Mouse (Mus musculus) spleen, embryonic (tissue): ENCODE measurements around the gene Ntm.

ENCODE experiments used
- CTCF ChIA-PET: fragments of 350-600 bp; sonication (Branson Sonifier 250); formaldehyde crosslinking; loops from one replicate; lab custom pipeline; 2022; lab: Charles Lee

Gene Ntm

GRCm38 (mm10) chr9:29410728-29411407 is 552.1 kb downstream of the Ntm start:
- CTCF ChIA-PET = no interaction called here

DNA sequence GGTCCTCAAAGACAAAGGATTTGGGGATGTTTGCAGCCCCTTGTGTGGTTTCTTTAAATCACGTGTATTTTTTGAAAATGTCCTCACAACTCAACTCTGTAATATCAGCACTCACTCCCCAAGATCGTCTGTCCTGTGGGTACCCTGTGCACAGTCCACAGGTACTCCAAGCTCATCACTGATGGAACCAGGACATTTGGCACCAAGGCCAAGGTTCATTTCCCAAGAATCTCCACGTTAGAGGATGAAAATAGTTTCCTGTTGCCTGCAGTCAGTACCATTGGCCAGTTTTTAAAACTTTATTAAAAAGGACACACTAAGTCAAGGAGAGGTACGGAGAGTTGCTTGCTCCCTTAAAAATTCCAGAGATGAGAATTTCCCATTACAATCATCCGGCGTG is 552.7 kb downstream of the Ntm start:
- CTCF ChIA-PET = no interaction called here

GRCm38 (mm10) chr9:29409216-29409907 is 553.6 kb downstream of the Ntm start:
- CTCF ChIA-PET = no interaction called here

DNA sequence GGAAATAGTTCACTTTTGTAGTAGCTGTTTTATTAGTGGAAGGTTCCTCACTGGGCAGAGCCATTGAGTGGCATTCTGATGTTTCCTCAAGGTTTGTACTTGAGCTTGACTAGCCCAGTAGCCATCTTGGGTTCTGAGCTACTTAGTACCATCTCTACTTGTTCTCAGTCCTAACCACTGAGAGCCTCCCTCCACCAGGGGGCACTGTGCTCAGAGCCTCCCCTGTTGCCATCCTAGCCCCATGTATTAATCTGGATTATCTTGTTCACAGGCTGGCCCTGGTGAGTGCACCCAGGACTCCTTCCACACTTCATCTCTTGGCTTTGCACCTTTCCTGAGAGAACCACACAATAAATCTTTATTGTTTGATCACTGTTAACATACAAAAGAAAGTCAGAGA is 555.0 kb downstream of the Ntm start:
- CTCF ChIA-PET = no interaction called here

GRCm38 (mm10) chr9:29406973-29407372 is 556.0 kb downstream of the Ntm start:
- CTCF ChIA-PET = no interaction called here

GRCm38 (mm10) chr9:29406046-29406445 is 556.9 kb downstream of the Ntm start:
- CTCF ChIA-PET = no interaction called here

GRCm38 (mm10) chr9:29400151-29400550 is 562.8 kb downstream of the Ntm start:
- CTCF ChIA-PET = no interaction called here

- CTCF ChIA-PET = no interaction called here
Measured at GRCm38 (mm10) chr9:29396101-29396500, 566.8 kb downstream of the Ntm start.

- CTCF ChIA-PET = no interaction called here
Measured at GRCm38 (mm10) chr9:29393136-29393535, 569.8 kb downstream of the Ntm start.

- CTCF ChIA-PET = no interaction called here
Measured at GRCm38 (mm10) chr9:29390796-29391517, 572.0 kb downstream of the Ntm start.

- CTCF ChIA-PET = no interaction called here
Measured at GRCm38 (mm10) chr9:29389224-29389623, 573.7 kb downstream of the Ntm start.

GRCm38 (mm10) chr9:29387136-29387535 is 575.8 kb downstream of the Ntm start:
- CTCF ChIA-PET = no interaction called here

DNA sequence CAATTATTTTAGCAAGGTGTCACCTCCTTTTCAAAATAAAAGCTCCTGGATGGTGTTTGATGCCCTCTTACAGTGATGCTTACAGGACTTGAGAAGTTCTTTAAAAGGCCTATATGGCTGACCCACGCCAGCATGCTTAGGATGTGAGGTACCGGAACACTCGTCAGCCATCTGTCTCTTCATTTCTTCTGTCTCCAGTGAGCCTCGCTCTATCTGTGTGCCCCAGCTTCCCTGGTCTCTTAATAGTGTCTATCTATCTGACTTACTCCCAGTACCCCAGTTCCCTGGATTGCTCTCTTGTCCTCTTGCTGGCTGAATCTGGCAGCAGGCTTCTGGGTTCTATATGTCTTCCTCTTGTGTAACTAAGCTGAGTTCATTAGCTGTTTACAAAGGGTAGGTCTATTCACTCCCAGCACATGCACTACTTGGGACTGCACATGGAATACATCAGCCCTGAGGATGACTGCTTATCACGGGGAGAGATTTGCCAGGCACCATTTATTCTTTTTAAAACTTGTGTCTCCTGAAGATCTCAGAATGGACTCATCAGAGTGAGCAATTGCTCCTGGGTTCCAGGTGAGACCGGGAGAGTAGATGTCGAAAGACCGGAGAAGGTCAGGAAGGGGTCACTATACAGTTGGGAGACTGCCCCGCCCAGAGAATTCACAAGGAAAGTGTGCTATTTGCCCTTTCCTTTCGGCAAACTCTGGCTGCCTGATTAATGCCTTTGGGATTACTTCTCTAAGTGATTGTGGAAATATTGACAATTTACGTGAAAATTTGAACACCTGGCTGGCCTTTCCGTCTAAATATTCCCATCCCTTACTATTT is 585.6 kb downstream of the Ntm start:
- CTCF ChIA-PET = no interaction called here

DNA sequence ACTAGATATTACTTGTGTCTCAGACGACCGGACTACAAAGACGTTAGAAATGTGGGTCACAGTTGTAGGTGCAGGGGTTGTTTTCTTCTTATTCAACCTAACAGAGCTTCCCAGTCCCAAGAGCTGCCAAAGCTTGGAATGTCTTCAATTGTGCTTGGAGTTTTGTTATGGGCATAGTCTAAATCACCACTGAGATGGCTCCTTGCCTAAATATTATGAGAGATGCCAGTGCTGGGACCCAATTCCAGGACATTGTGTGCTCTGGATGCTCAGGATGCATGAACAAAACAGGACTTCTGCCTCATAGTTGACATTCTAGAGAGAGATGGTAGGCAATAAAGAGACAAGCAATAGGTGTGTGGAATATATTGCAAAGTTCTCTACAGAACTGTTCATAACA is 591.6 kb downstream of the Ntm start:
- CTCF ChIA-PET = no interaction called here

GRCm38 (mm10) chr9:29369621-29370020 is 593.3 kb downstream of the Ntm start:
- CTCF ChIA-PET = no interaction called here

- CTCF ChIA-PET = no interaction called here
Measured at GRCm38 (mm10) chr9:29368291-29368690, 594.6 kb downstream of the Ntm start.

DNA sequence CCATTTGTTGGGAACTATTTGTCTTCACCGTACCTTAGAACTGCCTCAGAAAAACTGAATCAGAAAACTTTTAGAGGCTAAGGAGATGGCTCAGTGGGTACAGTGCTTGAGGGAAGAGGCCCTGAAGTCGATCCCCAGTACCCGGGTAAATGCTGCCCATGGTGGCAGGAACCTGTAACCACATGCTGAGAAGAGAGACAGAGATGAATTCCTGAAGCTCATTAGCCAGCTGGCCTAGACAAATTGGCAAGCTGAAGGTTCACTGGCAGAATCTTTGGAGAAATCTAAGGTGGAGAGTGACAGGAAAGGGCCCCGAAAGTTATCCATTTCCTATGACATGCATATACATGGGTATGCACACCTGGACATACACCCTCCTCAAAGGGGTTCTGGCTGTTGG is 605.1 kb downstream of the Ntm start:
- CTCF ChIA-PET = no interaction called here

- CTCF ChIA-PET = no interaction called here
Measured at GRCm38 (mm10) chr9:29342303-29342702, 620.6 kb downstream of the Ntm start.

GRCm38 (mm10) chr9:29341292-29341691 is 621.6 kb downstream of the Ntm start:
- CTCF ChIA-PET = no interaction called here

DNA sequence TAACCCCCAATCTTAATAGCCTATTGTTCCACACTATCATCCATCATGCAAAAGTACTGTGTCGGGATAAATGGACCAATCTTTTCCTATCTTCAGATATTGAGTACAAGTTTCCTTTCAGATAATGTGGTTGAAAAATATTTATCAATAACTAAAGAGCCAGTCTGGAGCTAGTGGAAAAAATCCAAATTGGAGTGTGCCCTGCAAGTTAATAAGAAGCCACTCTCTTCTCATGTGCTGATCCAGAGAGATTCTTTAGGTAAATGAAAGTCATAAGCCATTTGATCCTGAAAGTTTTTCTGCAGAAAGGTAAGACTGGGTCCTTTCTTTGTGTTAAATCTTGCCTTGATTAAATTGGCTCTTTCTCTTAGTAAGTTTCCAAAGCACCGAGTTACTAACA is 627.3 kb downstream of the Ntm start:
- CTCF ChIA-PET = no interaction called here

- CTCF ChIA-PET = no interaction called here
Measured at GRCm38 (mm10) chr9:29332296-29333090, 630.4 kb downstream of the Ntm start.
